Mouse (Mus musculus) left cerebral cortex, postnatal 36 days (tissue): ENCODE data around the gene Ptprf. TPM values are rescaled to one million over a fixed set of nuclear protein-coding genes. Genes with fewer than 3 reads are reported as not detected.

Experiments
- DNase-seq, 2 experiments: peaks; one replicate each; pipeline ENCODE4 v3.0.0; 2021 to 2022; ENCODE audit warnings: low spot score in 2 of 2, mixed read lengths in 1 of 2
- intact Hi-C: fragments of 180-260 bp; cut with DNase I; formaldehyde crosslinking; loops from one replicate; pipeline ENCODE4 v1.15.1; 2025
- total RNA-seq, 2 experiments: library from RNA; stranded (reverse); gene quantifications; 2 replicates each; pipeline ENCODE4 v1.2.3; 2021

Gene Ptprf
- total RNA-seq, 2 experiments from 2014 or later: 118 to 126 TPM

DNA sequence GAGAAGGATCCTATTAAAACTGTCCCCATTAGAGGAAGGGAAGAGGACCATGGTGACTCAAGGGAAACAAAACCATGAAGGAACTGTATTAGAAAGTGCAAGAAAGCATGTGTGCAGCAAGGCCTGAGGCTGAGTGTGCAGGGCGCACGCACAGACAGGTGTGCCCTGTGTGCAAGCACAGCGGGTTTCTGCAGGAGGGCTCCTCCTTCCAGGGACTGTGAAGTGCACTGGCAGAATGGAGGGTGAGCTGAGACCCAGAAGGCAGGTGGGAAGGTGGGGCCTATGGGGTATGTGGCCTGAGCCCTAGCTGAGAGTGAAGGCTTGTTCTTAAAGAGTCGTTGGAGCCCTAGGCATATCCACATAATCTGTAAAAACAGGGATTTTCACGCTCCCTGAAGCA is 1.9 kb downstream of the Ptprf start:
- intact Hi-C loops: no loop called here
- no peak for DNase-seq

DNA sequence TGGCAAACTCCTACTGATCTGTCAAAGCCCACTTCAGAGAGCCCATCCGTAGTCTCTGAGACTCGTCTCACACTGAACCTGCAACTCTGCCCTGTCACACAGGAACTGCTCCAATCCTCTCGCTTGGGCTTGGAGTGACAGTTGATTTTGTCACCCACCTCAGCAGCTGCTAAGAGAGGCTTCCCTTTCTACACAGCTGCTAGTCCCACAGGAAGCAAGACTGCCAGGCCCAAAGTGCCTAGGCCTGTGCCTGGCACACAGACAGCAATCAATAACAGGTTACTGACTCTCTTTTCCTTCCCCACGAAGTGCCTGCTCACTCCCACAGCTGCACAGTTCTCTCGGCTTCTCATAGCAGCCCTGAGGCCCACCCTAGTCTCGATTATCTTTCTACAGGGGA is 2.7 kb downstream of the Ptprf start:
- DNase-seq: no peak
- intact Hi-C loops: no loop called here

DNA sequence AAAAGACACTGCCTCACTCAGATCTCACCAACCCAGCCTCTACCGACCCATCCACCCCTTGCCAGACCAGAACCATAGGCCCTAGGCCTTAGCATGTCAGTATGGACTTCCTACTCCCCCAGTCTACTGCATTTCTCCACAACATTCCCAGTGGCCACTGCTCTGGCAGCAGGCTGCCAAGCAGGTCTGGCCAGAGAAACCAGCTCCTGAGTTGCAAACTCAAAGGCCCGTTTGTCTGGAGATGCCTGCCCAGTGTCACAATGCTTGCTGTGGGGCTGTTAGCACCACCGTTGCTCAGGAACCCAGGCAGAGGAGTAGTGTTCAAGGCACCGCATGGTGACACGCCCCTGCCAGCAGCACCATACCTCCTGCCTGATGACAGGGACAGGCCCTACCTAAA is 5.0 kb downstream of the Ptprf start:
- intact Hi-C loops: no loop called here

DNA sequence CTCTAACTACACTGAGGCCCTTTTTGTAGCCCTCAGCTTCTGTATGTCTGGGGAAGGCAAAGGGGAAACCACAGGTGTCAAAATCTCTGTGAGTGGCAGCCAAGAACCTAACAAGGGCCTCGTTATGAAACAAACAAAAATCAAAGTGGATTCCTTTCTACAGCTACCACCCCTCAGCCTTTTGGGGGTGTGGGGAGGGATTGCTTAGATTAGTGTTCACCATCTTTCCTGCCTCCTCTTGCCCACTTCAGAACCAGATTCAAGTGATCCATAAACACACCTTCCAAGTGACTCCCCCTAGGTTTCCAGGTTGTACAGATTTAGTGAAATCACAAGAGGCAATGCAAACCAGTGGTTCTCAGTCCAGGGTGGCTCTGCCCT is 9.0 kb downstream of the Ptprf start:
- intact Hi-C loops: no loop called here
- no peak for DNase-seq

More for the DNA sequence above, 5.0 kb downstream of the Ptprf start:
- DNase-seq: no peak

DNA sequence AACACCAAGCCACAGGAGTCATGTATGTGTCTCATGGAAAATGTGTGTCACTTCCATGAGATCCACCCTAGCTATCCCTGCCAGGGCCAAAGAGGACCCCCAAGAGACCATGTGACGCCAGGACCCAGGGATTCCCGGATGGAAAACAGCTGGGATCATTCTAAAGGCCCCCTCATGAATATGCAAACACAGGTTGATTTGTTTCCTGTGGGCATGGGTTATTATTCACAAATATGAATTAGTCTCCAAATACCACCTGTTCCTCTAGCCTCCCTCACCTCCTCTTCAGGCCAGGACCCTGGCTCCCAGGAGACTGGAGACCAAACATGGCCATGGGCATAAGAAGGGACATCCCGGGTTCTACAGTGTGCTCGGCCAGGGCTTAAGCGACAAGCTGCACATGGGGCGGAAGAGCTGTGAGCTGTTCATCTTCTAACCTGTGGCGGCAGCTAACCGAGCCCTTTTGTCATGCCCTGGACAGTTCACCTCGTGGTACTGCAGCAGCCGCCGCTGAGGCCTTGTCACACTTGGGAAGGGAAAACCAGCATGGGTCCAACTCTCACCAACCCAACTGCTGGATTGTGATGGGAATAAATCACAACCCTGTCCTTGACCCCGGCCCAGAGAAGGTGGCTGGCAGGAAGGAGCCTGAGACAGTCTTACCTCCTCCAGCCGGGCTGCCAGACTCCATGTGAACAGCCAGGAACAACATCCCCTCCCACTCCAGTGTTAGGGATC is 9.6 kb downstream of the Ptprf start:
- no peak for DNase-seq
- intact Hi-C loops: no loop called here

- intact Hi-C loops: no loop called here
- no peak for DNase-seq
Measured at GRCm38 (mm10) chr4:118280506-118280905, 10.7 kb downstream of the Ptprf start.

DNA sequence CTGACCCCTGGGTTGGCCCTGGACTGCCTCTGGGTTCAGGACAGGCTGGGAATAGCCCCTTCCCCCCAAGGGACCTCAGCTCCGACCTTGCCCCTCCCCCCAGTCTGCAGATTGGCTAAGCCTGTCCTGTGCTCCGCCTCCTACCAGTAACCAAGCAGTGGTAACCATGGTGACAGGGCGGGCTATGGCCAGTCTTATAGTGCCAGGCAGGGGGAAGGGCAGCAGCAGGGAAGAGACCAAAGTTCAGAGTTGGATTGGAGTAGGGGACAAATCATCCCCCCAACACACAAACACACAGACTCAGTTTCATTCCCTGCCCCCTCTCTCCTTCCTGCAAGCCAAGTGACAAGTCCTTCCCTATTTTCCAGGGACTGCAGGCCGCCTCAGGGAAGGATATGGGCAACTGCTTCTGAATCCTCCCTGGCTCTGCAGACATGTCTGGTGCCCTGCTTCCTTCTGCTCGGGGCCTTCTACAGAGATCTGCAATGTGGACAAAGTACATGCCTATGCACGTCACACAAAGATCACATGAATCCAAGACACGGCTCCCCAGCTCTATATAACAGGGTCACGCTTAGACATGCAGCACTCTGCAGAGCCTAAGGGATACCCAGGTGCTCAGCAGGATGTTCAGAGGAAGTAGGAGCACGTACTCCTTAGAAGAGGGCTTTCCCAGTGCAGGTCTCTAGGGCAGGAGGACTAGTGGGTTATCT is 14.5 kb downstream of the Ptprf start:
- intact Hi-C loops: no loop called here
- peak; percentile 52 to 57 for DNase-seq

- intact Hi-C loops: no loop called here
- no peak for DNase-seq
Measured at GRCm38 (mm10) chr4:118275601-118276519, 15.3 kb downstream of the Ptprf start.

DNA sequence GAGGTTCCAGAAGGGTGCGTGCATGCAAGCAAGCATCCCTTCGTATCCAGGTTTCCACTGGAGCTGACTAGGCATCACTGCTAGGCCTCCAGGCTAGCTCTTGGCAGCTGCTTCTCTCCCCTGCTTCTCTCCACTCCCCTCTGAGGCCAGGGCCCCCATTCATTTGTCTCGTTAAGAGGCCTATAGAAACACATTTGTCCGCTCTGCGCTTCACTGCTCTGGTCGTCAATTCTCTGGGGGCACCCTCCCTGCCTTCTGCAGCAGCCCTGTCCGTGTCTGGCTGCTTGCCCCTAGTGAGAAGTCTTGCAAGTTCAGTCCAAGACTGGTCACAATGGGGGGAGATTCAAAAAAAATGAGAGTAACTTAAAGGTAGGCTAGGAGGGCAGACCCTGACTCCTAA is 16.7 kb downstream of the Ptprf start:
- DNase-seq: no peak
- intact Hi-C loops: no loop called here

DNA sequence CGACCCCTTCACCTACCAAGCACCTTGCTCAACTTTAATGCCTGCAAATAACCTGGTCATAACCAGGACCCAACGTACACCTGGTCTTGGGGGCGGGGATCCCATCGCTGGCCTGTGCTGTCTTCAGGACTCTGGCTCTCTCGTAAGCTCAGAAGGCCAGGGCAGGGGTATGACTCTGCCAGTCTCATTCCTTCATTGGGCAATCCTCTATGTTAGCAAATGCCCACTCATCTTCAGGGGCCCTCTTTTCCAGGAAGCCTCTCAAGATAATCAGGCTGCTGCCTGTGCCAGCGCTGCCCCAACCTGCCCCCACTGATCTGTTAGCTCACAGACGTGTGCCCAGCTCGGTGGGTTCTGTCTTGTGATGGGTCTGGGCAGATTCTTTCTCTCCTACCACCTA is 17.2 kb downstream of the Ptprf start:
- no peak for DNase-seq
- intact Hi-C loops: no loop called here

DNA sequence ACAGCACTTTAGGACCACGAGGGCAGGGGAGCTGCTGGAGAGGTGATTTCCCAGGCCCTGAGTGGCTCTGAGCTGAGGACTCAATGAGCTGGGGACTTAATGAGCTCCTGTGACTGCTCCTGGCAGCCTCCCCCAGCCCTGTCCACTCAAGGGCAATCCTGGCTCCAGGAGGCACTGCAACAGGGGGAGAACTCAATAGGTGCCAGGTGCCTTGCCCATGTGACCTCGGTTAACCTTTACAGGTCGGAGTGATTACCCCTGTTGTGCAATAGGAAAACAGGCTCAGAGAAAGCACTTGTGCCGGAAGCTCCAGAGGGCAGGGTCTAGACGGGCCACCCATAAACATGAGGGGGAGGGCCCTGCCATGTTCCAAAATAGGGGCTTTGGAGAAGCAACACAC is 17.7 kb downstream of the Ptprf start:
- intact Hi-C loops: no loop called here
- no peak for DNase-seq

GRCm38 (mm10) chr4:118272871-118273270 is 18.3 kb downstream of the Ptprf start:
- intact Hi-C loops: no loop called here
- DNase-seq: no peak

- intact Hi-C loops: no loop called here
- DNase-seq: no peak
Measured at GRCm38 (mm10) chr4:118272258-118272657, 18.9 kb downstream of the Ptprf start.

GRCm38 (mm10) chr4:118271556-118272074 is 19.6 kb downstream of the Ptprf start:
- no peak for DNase-seq
- intact Hi-C loops: no loop called here

- intact Hi-C loops: no loop called here
- no peak for DNase-seq
Measured at GRCm38 (mm10) chr4:118270706-118271105, 20.5 kb downstream of the Ptprf start.

- no peak for DNase-seq
- intact Hi-C loops: no loop called here
Measured at GRCm38 (mm10) chr4:118269999-118270398, 21.2 kb downstream of the Ptprf start.

GRCm38 (mm10) chr4:118268429-118269212 is 22.6 kb downstream of the Ptprf start:
- no peak for DNase-seq
- intact Hi-C loops: no loop called here

GRCm38 (mm10) chr4:118265557-118265956 is 25.6 kb downstream of the Ptprf start:
- intact Hi-C loops: no loop called here
- no peak for DNase-seq

GRCm38 (mm10) chr4:118261771-118262473 is 29.3 kb downstream of the Ptprf start:
- DNase-seq: no peak
- intact Hi-C loops: no loop called here
